Mouse (Mus musculus): ENCODE measurements around the gene Gm20521. TPM values are rescaled to one million over a fixed set of nuclear protein-coding genes. Genes with fewer than 3 reads are reported as not detected.
A peak's percentile ranks its signal among the peaks of the same experiment; 100 is the strongest.

Gm20521 gene
- polyA plus RNA-seq, 1 experiment from 2014 or later = 0.22 TPM

DNA sequence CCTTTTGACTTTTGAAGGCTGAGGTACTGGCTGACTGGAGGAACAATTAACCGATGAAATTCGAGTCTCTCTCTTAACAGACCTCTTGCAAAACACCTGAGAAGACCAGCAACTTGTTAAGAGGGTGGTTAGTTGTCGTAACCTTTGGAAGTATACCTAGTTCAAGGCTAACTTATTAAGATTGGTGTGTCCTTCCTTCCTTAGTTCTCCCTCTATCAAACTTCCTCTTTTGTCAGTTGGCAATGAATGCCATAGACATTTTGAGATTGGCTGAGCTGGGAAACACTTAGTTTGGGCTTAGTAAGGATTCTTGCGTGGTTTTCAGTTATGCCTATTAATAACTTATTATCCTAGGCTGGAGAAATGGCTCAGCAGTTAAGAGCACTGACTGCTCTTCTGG lies 15.2 kb upstream of the Gm20521 start:
- no peaks in the 10 kb centered on the region; the same call in 1 of the 2 replicates for H3K27me3 ChIP-seq
- no peak overlapping the region for H3K9ac ChIP-seq (replicated peaks)
- no peak overlapping the region for H3K27ac ChIP-seq (replicated peaks)
- no peaks in the 10 kb centered on the region for H3K9me3 ChIP-seq
- no peak overlapping the region for H3K4me2 ChIP-seq (replicated peaks)
- no peak for ATAC-seq (ENCODE audit: low FRiP score, low read depth)
- H3K4me1 ChIP-seq = peaks cover 7% of the 10 kb centered on the region
- no peaks in the 10 kb centered on the region for H3K36me3 ChIP-seq
- WGBS = 92% methylated on average over 4 of the region's 4 CpGs
- H3K4me3 ChIP-seq = no peak overlapping the region

DNA sequence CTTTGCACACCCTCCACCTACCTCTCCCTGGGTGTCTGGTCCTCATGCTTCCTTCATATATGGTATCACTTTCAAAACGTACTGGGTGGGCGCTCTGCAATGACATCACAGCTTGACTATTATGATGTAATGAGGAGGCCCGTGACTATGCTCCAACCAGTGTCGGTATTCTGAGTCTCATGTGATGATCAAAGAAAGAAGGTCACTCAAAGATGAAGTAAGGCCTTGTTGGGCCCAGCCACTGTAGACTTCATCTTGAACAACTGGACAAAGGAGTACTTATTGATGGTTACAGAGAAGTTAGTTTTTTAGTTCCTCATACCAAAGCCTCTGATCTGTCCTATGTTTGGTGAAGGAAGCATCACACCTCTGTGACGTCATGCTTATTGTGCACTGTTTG lies 12.4 kb upstream of the Gm20521 start, which contains the start of gene Homez:
Homez (minus strand) TSS at position 101 of the 400 bp plus-strand sequence.
- H3K4me2 ChIP-seq (replicated peaks) = no peak within 1 kb of the TSS
- no peaks in the 10 kb centered on the region for H3K36me3 ChIP-seq
- no peaks in the 10 kb centered on the region for H3K9me3 ChIP-seq
- no peaks in the 10 kb centered on the region for H3K27me3 ChIP-seq
- H3K9ac ChIP-seq (replicated peaks) = no peak within 1 kb of the TSS
- no peak within 1 kb of the TSS for H3K4me3 ChIP-seq
- H3K4me1 ChIP-seq = peaks cover 7% of the 10 kb centered on the region
- ATAC-seq (ENCODE audit: low FRiP score, low read depth) = no peak
- no peak within 1 kb of the TSS for H3K27ac ChIP-seq (replicated peaks)
- WGBS = 87% methylated on average over 5 of the region's 5 CpGs

DNA sequence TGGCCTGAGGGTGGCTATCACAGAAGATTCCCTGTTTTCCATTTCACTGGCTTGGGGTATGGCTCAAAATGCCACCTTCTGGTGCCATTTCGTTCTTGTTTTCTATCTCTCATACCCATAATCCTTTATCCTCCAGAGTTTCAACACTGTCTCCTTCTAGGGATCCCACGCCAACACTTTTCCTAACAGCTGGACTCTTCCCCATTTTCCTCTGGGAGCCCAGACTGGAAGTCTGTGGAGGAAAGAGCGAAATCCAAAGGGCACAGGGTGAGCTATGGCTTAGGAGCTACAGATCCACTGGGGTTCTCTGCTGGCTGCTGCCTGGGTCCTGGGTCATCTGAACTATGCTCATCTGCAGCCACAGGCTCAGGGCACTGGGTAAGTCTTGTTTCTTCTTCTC lies 9.1 kb upstream of the Gm20521 start:
- no peaks in the 10 kb centered on the region for H3K36me3 ChIP-seq
- H3K4me2 ChIP-seq (replicated peaks) = no peak overlapping the region
- H3K9ac ChIP-seq (replicated peaks) = no peak overlapping the region
- no peak overlapping the region for H3K4me3 ChIP-seq
- H3K27ac ChIP-seq (replicated peaks) = no peak overlapping the region
- ATAC-seq (ENCODE audit: low FRiP score, low read depth) = no peak
- 90% methylated on average over 3 of the region's 3 CpGs for WGBS
- H3K4me1 ChIP-seq = peaks cover 17% of the 10 kb centered on the region
- H3K27me3 ChIP-seq = peaks cover 8% of the 10 kb centered on the region
- H3K9me3 ChIP-seq = no peaks in the 10 kb centered on the region

DNA sequence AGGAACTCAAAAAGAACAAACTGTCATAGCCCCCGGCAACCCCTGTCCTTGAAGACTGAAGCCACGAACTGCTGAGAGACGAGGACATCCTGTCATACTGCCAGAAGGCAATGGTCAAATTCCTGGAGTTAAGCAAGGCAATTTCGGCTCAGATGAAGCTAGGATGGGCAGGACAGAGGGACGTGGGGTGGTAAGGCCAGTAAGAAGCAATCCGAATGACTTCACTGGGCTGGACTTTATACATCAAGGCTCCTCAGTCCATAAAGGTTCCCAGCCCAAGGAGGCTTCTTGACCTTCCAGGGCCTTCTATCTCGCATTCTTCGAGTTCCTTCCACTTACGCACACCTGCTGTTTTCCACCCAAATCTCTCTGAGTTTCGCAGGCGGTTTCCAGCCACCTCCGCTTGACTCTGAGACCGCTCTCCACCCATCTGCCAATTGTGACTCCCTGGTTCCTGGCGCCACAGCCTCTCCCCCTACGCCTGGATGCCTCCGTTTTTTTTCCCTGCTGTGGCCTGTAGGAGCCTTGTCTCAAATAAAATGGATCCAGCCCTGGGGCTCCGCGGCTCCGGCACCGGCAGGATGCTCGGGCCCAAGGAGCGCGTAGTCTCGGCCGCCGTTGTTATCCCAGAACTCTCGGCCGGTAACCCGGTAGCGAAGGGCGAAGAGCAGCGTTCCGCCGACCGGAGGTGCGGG lies 7.2 kb upstream of the Gm20521 start:
- peaks cover 8% of the 10 kb centered on the region for H3K27me3 ChIP-seq
- WGBS = 4% methylated on average over 36 of the region's 36 CpGs
- peak; percentile 51 for ATAC-seq (ENCODE audit: low FRiP score, low read depth)
- H3K4me1 ChIP-seq = peaks cover 17% of the 10 kb centered on the region
- H3K27ac ChIP-seq (replicated peaks) = peak overlapping the region; percentile 90
- peak overlapping the region; percentile 77 for H3K4me3 ChIP-seq
- peak overlapping the region; percentile 99 for H3K4me2 ChIP-seq (replicated peaks)
- H3K9me3 ChIP-seq = no peaks in the 10 kb centered on the region
- H3K36me3 ChIP-seq = no peaks in the 10 kb centered on the region
- H3K9ac ChIP-seq (replicated peaks) = peak overlapping the region; percentile 76

DNA sequence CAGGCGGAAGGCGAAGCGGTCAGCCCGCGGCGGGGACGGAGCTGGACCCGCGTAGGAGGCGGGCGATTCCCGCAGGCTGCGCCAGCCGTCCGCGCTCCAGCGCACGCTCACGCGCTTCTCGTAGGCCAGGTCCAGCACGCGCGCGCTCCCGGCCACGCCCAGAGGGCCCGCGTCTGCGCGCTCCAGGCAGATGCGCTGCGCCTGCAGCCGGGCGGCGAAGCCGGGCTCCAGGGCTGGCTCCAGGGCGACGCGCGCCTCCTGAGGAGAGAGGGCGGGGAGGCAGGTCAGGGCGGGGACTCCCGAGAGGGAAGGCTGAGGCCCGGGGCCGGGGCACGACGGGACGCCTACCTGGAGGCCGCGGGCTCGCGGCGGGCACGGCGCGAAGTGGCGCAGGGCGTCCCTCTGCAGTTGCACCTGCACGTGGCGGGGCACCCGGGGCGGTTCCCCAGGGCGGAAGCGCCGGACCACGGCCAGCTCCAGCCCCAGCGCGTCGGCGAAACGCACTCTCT lies 6.6 kb upstream of the Gm20521 start:
- peak overlapping the region; percentile 99 for H3K4me2 ChIP-seq (replicated peaks)
- H3K4me1 ChIP-seq = peaks cover 17% of the 10 kb centered on the region
- no peaks in the 10 kb centered on the region for H3K36me3 ChIP-seq
- peak overlapping the region; percentile 77 for H3K4me3 ChIP-seq
- H3K27me3 ChIP-seq = peaks cover 12% of the 10 kb centered on the region
- under 1% methylated on average over 50 of the region's 72 CpGs for WGBS
- ATAC-seq (ENCODE audit: low FRiP score, low read depth) = peak; percentile 90
- peak overlapping the region; percentile 76 for H3K9ac ChIP-seq (replicated peaks)
- no peaks in the 10 kb centered on the region for H3K9me3 ChIP-seq
- H3K27ac ChIP-seq (replicated peaks) = peak overlapping the region; percentile 90

DNA sequence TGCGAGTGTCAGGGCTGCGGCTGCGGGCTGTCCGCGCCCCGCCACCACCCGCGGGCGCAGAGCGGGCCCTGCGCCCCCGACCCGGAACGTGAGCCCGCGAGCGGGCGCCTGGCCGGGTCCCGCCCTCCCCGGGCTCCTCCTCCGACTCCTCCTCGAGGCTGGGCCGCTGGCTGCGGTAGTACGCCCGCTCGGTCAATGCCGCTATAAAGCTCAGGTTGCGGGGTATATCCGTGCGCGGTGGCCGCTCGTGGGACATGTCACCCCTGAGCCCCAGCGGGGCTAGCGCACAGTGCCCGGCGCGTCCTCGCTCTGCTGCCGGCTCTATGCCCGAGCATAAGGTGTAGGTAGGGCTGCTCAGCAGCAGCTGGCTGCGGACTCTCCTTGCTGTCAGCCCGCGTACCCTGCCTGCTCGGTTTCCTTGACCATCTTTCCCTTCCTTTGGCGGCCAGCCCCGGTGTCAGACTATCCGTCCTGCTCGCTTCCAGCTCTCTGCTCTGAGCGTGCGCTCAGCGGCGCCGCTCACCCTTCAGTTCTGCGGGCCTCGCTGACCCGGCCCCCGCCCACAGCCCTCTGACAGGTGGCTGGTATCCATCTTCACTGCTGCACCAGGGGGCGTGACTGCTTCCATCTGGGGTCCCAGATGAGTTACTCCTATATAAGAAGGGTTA lies 6.1 kb upstream of the Gm20521 start, which contains the start of gene Ppp1r3e:
Ppp1r3e (minus strand) TSS at position 503 of the 668 bp plus-strand sequence.
- ATAC-seq (ENCODE audit: low FRiP score, low read depth) = peak; percentile 72
- WGBS = under 1% methylated on average over 42 of the region's 61 CpGs
- Histone ChIP-seq H3K27me3 (peaks cover 12% of the 10 kb centered on the region), H3K4me1 (peaks cover 17% of the 10 kb centered on the region), H3K4me2 (replicated peaks) (peak within 1 kb of the TSS; percentile 99), H3K9ac (replicated peaks) (peak within 1 kb of the TSS; percentile 76), H3K27ac (replicated peaks) (peak within 1 kb of the TSS; percentile 90), H3K36me3 (no peaks in the 10 kb centered on the region), H3K4me3 (peak within 1 kb of the TSS; percentile 77), H3K9me3 (no peaks in the 10 kb centered on the region)

DNA sequence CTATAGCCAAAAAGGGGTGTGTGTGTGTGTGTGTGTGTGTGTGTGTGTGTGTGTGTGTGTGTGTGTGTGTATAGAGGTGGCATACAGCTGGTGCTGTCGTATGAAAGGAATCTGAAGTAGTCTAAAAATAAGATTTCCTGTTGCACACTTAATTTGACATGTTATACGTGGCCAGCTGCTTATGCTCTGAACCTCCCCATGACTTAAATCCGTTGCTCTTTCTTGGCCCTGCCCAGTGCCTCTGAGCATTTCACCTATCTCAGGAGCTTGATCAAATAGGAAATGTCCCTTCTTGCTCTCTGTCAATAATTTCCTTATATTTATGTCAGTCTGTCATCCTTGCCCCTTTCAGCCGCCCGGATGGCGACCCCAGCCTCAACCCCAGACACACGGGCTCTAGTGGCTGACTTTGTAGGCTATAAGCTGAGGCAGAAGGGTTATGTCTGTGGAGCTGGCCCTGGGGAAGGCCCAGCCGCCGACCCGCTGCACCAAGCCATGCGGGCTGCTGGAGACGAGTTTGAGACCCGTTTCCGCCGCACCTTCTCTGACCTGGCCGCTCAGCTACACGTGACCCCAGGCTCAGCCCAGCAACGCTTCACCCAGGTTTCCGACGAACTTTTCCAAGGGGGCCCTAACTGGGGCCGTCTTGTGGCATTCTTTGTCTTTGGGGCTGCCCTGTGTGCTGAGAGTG lies 926 bp downstream of the Gm20521 start:
- peak overlapping the region; percentile 90 for H3K27ac ChIP-seq (replicated peaks)
- peak overlapping the region; percentile 71 for H3K4me2 ChIP-seq (replicated peaks)
- H3K4me1 ChIP-seq = peaks cover 24% of the 10 kb centered on the region
- H3K9ac ChIP-seq (replicated peaks) = peak overlapping the region; percentile 80
- no peaks in the 10 kb centered on the region for H3K9me3 ChIP-seq
- peaks cover 11% of the 10 kb centered on the region; the same call in 1 of the 2 replicates for H3K36me3 ChIP-seq
- no peak for ATAC-seq (ENCODE audit: low FRiP score, low read depth)
- H3K4me3 ChIP-seq = peak overlapping the region; percentile 66
- WGBS = 40% methylated on average over 21 of the region's 21 CpGs
- H3K27me3 ChIP-seq = 0 out of 2 replicates have a peak, but pooled peaks cover 4% of the 10 kb centered on the region

DNA sequence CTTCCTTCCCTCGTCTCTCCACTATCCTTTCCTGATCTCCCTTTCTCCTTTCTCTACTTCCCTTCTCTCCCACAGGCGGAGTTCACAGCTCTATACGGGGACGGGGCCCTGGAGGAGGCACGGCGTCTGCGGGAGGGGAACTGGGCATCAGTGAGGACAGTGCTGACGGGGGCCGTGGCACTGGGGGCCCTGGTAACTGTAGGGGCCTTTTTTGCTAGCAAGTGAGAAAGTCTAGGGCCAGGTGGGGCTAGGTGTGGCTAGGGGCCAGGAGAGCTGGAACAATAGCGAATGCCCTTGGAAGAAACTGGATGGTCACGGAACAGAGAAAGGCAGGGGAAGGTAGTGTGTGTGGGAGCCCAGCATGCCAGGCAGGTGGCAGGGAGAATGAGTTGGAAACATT lies 2.1 kb downstream of the Gm20521 start:
- peak overlapping the region; percentile 71; the same call in 1 of the 2 replicates for H3K4me2 ChIP-seq (replicated peaks)
- H3K27ac ChIP-seq (replicated peaks) = no peak overlapping the region
- H3K9me3 ChIP-seq = no peaks in the 10 kb centered on the region
- H3K4me3 ChIP-seq = no peak overlapping the region
- 92% methylated on average over 11 of the region's 11 CpGs for WGBS
- peaks cover 24% of the 10 kb centered on the region for H3K4me1 ChIP-seq
- no peak overlapping the region for H3K9ac ChIP-seq (replicated peaks)
- 0 out of 2 replicates have a peak, but pooled peaks cover 4% of the 10 kb centered on the region for H3K27me3 ChIP-seq
- no peak for ATAC-seq (ENCODE audit: low FRiP score, low read depth)
- peaks cover 11% of the 10 kb centered on the region; the same call in 1 of the 2 replicates for H3K36me3 ChIP-seq

DNA sequence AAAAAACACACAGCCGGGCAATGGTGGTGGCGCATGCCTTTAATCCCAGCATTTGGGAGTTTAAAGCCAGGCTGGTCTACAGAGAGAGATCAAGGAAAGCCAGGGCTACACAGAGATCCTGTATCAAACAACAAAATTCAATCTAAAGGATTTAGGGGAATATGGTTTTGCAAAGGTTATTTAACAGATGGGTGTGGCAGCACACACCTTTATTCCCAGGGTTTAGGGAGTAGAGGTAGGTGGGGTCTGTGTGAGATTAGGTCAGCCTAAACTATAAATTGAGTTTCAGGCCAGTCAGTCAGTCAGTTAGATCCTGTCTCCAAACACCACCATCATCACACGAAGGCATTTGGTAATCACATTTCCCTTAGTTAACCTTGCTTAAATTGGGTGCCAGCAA lies 9.0 kb downstream of the Gm20521 start, which contains the start of gene Pabpn1:
Pabpn1 (plus strand) TSS at position 301 of the 400 bp plus-strand sequence.
- Histone ChIP-seq H3K9ac (replicated peaks) (0 out of 2 replicates have a peak within 1 kb of the TSS, but pooled peaks have one; percentile 35), H3K4me3 (peak within 1 kb of the TSS; percentile 98), H3K4me2 (replicated peaks) (peak within 1 kb of the TSS; percentile 51), H3K36me3 (peaks cover 19% of the 10 kb centered on the region), H3K4me1 (peaks cover 22% of the 10 kb centered on the region), H3K9me3 (no peaks in the 10 kb centered on the region), H3K27ac (replicated peaks) (peak within 1 kb of the TSS; percentile 79), H3K27me3 (no peaks in the 10 kb centered on the region)
- WGBS = 91% methylated on average over 3 of the region's 3 CpGs
- ATAC-seq (ENCODE audit: low FRiP score, low read depth) = no peak

DNA sequence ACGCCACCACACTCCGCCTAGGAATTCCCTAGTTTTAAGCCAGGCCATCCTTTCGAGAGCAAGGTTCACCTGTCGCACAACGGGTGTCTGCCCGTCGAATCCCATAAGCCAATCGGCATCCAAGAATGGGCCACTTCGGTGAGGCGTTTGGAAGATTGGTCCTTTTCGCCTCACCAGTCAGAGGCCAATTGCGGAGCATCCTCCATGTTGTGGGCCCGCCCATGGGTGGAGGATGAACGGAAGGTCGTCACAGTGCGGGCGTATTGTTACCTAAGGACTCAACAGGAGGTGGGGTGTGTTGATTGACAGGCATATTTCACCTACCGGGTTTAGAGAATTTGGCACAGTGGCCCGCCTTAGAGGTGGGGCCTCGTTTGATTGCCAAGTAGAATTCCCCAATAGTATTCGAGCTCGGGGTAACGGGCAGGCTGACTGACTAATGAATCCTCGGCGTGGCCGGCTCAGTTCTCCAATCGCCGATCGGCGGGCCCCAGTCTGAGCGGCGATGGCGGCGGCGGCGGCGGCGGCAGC lies 10.5 kb downstream of the Gm20521 start:
- Histone ChIP-seq H3K4me1 (peaks cover 22% of the 10 kb centered on the region), H3K27ac (replicated peaks) (peak overlapping the region; percentile 93), H3K27me3 (no peaks in the 10 kb centered on the region), H3K9ac (replicated peaks) (peak overlapping the region; percentile 100), H3K4me3 (peak overlapping the region; percentile 98), H3K4me2 (replicated peaks) (peak overlapping the region; percentile 51), H3K9me3 (no peaks in the 10 kb centered on the region), H3K36me3 (peaks cover 30% of the 10 kb centered on the region)
- peak; percentile 99 for ATAC-seq (ENCODE audit: low FRiP score, low read depth)
- WGBS = under 1% methylated on average over 38 of the region's 38 CpGs
